Mouse (Mus musculus): ENCODE results near the gene Olfr353.

The Olfr353 gene

GRCm38 (mm10) chr2:36892836-36893235 lies at the start of gene Olfr353:
Gene Olfr353 (minus strand): TSS chr2:36892936.
- DNase-seq (ENCODE audit: low spot score): no peak

GRCm38 (mm10) chr2:36936821-36937220 lies 44.1 kb upstream of the Olfr353 start, which contains the start of gene Olfr356:
Gene Olfr356 (plus strand): TSS chr2:36937121.
- DNase-seq (ENCODE audit: low spot score): no peak

- DNase-seq (ENCODE audit: low spot score): no peak
Observed at GRCm38 (mm10) chr2:36928797-36929196, 36.1 kb upstream of the Olfr353 start, which contains the start of gene Olfr355. Gene Olfr355 (minus strand): TSS chr2:36928897.

- no peak for DNase-seq (ENCODE audit: low spot score)
Observed at GRCm38 (mm10) chr2:36905380-36905779, 12.6 kb upstream of the Olfr353 start, which contains the start of gene Olfr354. Gene Olfr354 (plus strand): TSS chr2:36905680.

- DNase-seq (ENCODE audit: low spot score): no peak
Observed at GRCm38 (mm10) chr2:36897114-36897513, 4.4 kb upstream of the Olfr353 start.

GRCm38 (mm10) chr2:36868160-36868559 lies 24.6 kb downstream of the Olfr353 start, which contains the start of gene Olfr352:
Gene Olfr352 (plus strand): TSS chr2:36868460.
- no peak for DNase-seq (ENCODE audit: low spot score)

- no peak for DNase-seq (ENCODE audit: low spot score)
Observed at GRCm38 (mm10) chr2:36862560-36862959, 30.2 kb downstream of the Olfr353 start, which contains the start of gene Olfr351. Gene Olfr351 (minus strand): TSS chr2:36862660.

- no peak for DNase-seq (ENCODE audit: low spot score)
Observed at GRCm38 (mm10) chr2:36846010-36846409, 46.7 kb downstream of the Olfr353 start, which contains the start of gene Olfr350. Gene Olfr350 (plus strand): TSS chr2:36846310.
